Mouse (Mus musculus) liver, adult 2 months (tissue): ENCODE results near the gene Maats1. TPM values are rescaled to one million over a fixed set of nuclear protein-coding genes. Genes with fewer than 3 reads are reported as not detected.

Source experiments
- DNase-seq: peaks from one replicate; pipeline ENCODE4 v3.0.0-alpha.2; 2011; ENCODE audit warnings: low read depth, low spot score; ENCODE audit errors: extremely low read depth
- H3K27ac ChIP-seq: fragments of 200-500 bp; replicated peaks from 2 replicates; pipeline ENCODE4 v1.5.1; 2012; ENCODE audit warnings: low read depth, mild to moderate bottlenecking, control low read depth, inconsistent platforms, low read length; ENCODE audit not compliant: insufficient read depth
- H3K27me3 ChIP-seq: fragments of 200-500 bp; 2 replicates; pipeline ENCODE4 v1.6.1; 2012; ENCODE audit warnings: mild to moderate bottlenecking, moderate library complexity, low read length, inconsistent platforms; ENCODE audit not compliant: control insufficient read depth, insufficient read depth
- H3K36me3 ChIP-seq: fragments of 200-500 bp; 2 replicates; pipeline ENCODE4 v1.6.1; 2012; ENCODE audit warnings: low read length, inconsistent platforms; ENCODE audit not compliant: control insufficient read depth, insufficient read depth
- H3K4me1 ChIP-seq: fragments of 200-500 bp; 2 replicates; pipeline ENCODE4 v1.6.1; 2011; ENCODE audit warnings: low read length; ENCODE audit not compliant: control insufficient read depth, insufficient read depth
- H3K4me3 ChIP-seq: fragments of 200-500 bp; 2 replicates; pipeline ENCODE4 v1.5.1; 2011; ENCODE audit warnings: low read depth, mild to moderate bottlenecking, control low read depth, low read length, moderate library complexity; ENCODE audit not compliant: insufficient read depth
- H3K79me2 ChIP-seq: fragments of 200-500 bp; 2 replicates; pipeline ENCODE4 v1.6.1; 2012; ENCODE audit warnings: inconsistent platforms, mild to moderate bottlenecking, low read length, moderate library complexity; ENCODE audit not compliant: control insufficient read depth, insufficient read depth
- H3K9ac ChIP-seq: fragments of 200-500 bp; 2 replicates; pipeline ENCODE4 v1.6.1; 2012; ENCODE audit warnings: low read depth, mild to moderate bottlenecking, control low read depth, inconsistent platforms, low read length
- CTCF ChIP-seq: fragments of 200-500 bp; IDR thresholded peaks from 2 replicates; pipeline ENCODE4 v1.5.1; 2011; ENCODE audit warnings: low read depth, low read length, control low read depth
- POLR2A ChIP-seq: fragments of 200-500 bp; IDR thresholded peaks from 2 replicates; pipeline ENCODE4 v1.6.1; 2011; ENCODE audit warnings: low read length, control low read depth; ENCODE audit not compliant: insufficient read depth; ENCODE audit errors: extremely low read depth
- WGBS: fragments of 180-500 bp; shearing (Covaris S2); methylation state at CpG from one replicate; pipeline ENCODE4 v1.1.7; 2018; 5-methylcytosine and 5-hydroxymethylcytosine counted together
- polyA plus RNA-seq: library from polyadenylated mRNA; depleted of rRNA; stranded (reverse); fragments of >200 nt; gene quantifications from 2 replicates; pipeline ENCODE4 v1.2.3, GENCODE M21; 2012
- total RNA-seq: library from RNA; depleted of rRNA; stranded (reverse); fragments of >200 nt; gene quantifications from 2 replicates; pipeline ENCODE4 v1.2.3, GENCODE M21; 2014

The Maats1 gene
- total and polyA plus RNA-seq, 2 experiments = not detected

GRCm38 (mm10) chr16:38350361-38350855 is 8.5 kb upstream of the Maats1 start:
- H3K79me2 ChIP-seq = no peaks in the 10 kb centered on the region
- H3K36me3 ChIP-seq = peaks cover 20% of the 10 kb centered on the region
- H3K27ac ChIP-seq = no peak overlapping the region
- no peak overlapping the region for H3K4me3 ChIP-seq
- no peaks in the 10 kb centered on the region for H3K27me3 ChIP-seq
- peaks cover 4% of the 10 kb centered on the region; the same call in 1 of the 2 replicates for H3K4me1 ChIP-seq
- no peak for DNase-seq
- no peak overlapping the region for H3K9ac ChIP-seq
- TF ChIP-seq POLR2A = no peak
- TF ChIP-seq CTCF = no peak
- WGBS = 62% methylated on average over 7 of the region's 7 CpGs

GRCm38 (mm10) chr16:38349881-38350280 is 7.9 kb upstream of the Maats1 start:
- Histone ChIP-seq H3K4me1 (peaks cover 4% of the 10 kb centered on the region; the same call in 1 of the 2 replicates), H3K9ac (no peak overlapping the region), H3K79me2 (no peaks in the 10 kb centered on the region), H3K27me3 (no peaks in the 10 kb centered on the region), H3K4me3 (no peak overlapping the region), H3K36me3 (peaks cover 20% of the 10 kb centered on the region), H3K27ac (no peak overlapping the region)
- TF ChIP-seq CTCF = no peak
- TF ChIP-seq POLR2A = no peak
- WGBS = 81% methylated on average over 2 of the region's 2 CpGs
- no peak for DNase-seq

GRCm38 (mm10) chr16:38348217-38348761 is 6.3 kb upstream of the Maats1 start:
- Histone ChIP-seq H3K27ac (no peak overlapping the region), H3K36me3 (peaks cover 20% of the 10 kb centered on the region), H3K9ac (no peak overlapping the region), H3K4me3 (no peak overlapping the region), H3K79me2 (no peaks in the 10 kb centered on the region), H3K4me1 (peaks cover 4% of the 10 kb centered on the region; the same call in 1 of the 2 replicates), H3K27me3 (no peaks in the 10 kb centered on the region)
- TF ChIP-seq POLR2A = no peak
- no peak for DNase-seq
- WGBS = 85% methylated on average over 9 of the region's 9 CpGs

GRCm38 (mm10) chr16:38347588-38347987 is 5.6 kb upstream of the Maats1 start:
- Histone ChIP-seq H3K4me3 (peak overlapping the region; percentile 45), H3K4me1 (peaks cover 4% of the 10 kb centered on the region; the same call in 1 of the 2 replicates), H3K27ac (no peak overlapping the region), H3K36me3 (peaks cover 20% of the 10 kb centered on the region), H3K79me2 (no peaks in the 10 kb centered on the region), H3K27me3 (no peaks in the 10 kb centered on the region), H3K9ac (no peak overlapping the region)
- TF ChIP-seq POLR2A (no peak), CTCF (no peak)
- DNase-seq = peak; percentile 9
- 48% methylated on average over 6 of the region's 6 CpGs for WGBS

- peaks cover 4% of the 10 kb centered on the region; the same call in 1 of the 2 replicates for H3K4me1 ChIP-seq
- H3K27me3 ChIP-seq = no peaks in the 10 kb centered on the region
- H3K36me3 ChIP-seq = peaks cover 20% of the 10 kb centered on the region
- no peak for TF ChIP-seq CTCF
- 0 out of 2 replicates have a peak, but pooled peaks have one; percentile 35 for TF ChIP-seq POLR2A
- peak within 1 kb of the TSS; percentile 45 for H3K27ac ChIP-seq
- 3% methylated on average over 35 of the region's 35 CpGs for WGBS
- H3K79me2 ChIP-seq = no peaks in the 10 kb centered on the region
- peak; percentile 88 for DNase-seq
- H3K9ac ChIP-seq = peak within 1 kb of the TSS; percentile 82
- H3K4me3 ChIP-seq = peak within 1 kb of the TSS; percentile 89
These were observed 4.8 kb upstream of the Maats1 start, which contains the start of the genes Cox17 and Gm21987 for GRCm38 (mm10) chr16:38346529-38347325. Cox17 (plus strand) TSS chr16:38346991. Gm21987 (plus strand) TSS chr16:38347040.
